Mouse (Mus musculus): Measurements from ENCODE around the gene Polk. TPM values are rescaled to one million over a fixed set of nuclear protein-coding genes. Genes with fewer than 3 reads are reported as not detected.
A peak's percentile ranks its signal among the peaks of the same experiment; 100 is the strongest.

Polk gene
- polyA plus RNA-seq, 1 experiment from 2014 or later: 9.1 TPM

GRCm38 (mm10) chr13:96570313-96571015 lies 28.1 kb upstream of the Polk start:
- Histone ChIP-seq H3K9me3 (replicated peaks; ENCODE audit: control insufficient read depth, low read length) (no peaks in the 10 kb centered on the region), H3K36me3 (replicated peaks; ENCODE audit: control insufficient read depth, insufficient read depth, low read depth, low read length) (no peaks in the 10 kb centered on the region), H3K9ac (replicated peaks; ENCODE audit: low read length) (no peak overlapping the region), H3K27ac (replicated peaks; ENCODE audit: low read depth, low read length) (no peak overlapping the region), H3K4me2 (ENCODE audit: low read depth, low read length) (no peak overlapping the region), H3K4me1 (ENCODE audit: control insufficient read depth, insufficient read depth, low read length) (no peaks in the 10 kb centered on the region), H3K4me3 (ENCODE audit: low read depth, low read length) (no peak overlapping the region), H3K27me3 (ENCODE audit: control insufficient read depth, insufficient read depth, low read length) (no peaks in the 10 kb centered on the region)
- WGBS: 52% methylated on average over 10 of the region's 10 CpGs
- DNase-seq (ENCODE audit: low spot score): no peak
- ATAC-seq (replicated peaks; ENCODE audit: insufficient number of reproducible peaks, low FRiP score, low TSS enrichment, low read depth): no peak

- no peak overlapping the region for H3K9ac ChIP-seq (replicated peaks; ENCODE audit: low read length)
- WGBS: 69% methylated on average over 6 of the region's 6 CpGs
- ATAC-seq (replicated peaks; ENCODE audit: insufficient number of reproducible peaks, low FRiP score, low TSS enrichment, low read depth): no peak
- H3K27ac ChIP-seq (replicated peaks; ENCODE audit: low read depth, low read length): no peak overlapping the region
- no peak for DNase-seq (ENCODE audit: low spot score)
- no peaks in the 10 kb centered on the region for H3K4me1 ChIP-seq (ENCODE audit: control insufficient read depth, insufficient read depth, low read length)
- no peaks in the 10 kb centered on the region for H3K27me3 ChIP-seq (ENCODE audit: control insufficient read depth, insufficient read depth, low read length)
- H3K36me3 ChIP-seq (replicated peaks; ENCODE audit: control insufficient read depth, insufficient read depth, low read depth, low read length): no peaks in the 10 kb centered on the region
- no peak overlapping the region for H3K4me3 ChIP-seq (ENCODE audit: low read depth, low read length)
- H3K9me3 ChIP-seq (replicated peaks; ENCODE audit: control insufficient read depth, low read length): no peaks in the 10 kb centered on the region
- H3K4me2 ChIP-seq (ENCODE audit: low read depth, low read length): no peak overlapping the region
These were observed 25.6 kb upstream of the Polk start for GRCm38 (mm10) chr13:96567977-96568376.

- H3K4me2 ChIP-seq (ENCODE audit: low read depth, low read length): no peak overlapping the region
- no peak overlapping the region for H3K9ac ChIP-seq (replicated peaks; ENCODE audit: low read length)
- no peaks in the 10 kb centered on the region for H3K9me3 ChIP-seq (replicated peaks; ENCODE audit: control insufficient read depth, low read length)
- no peak for DNase-seq (ENCODE audit: low spot score)
- H3K4me3 ChIP-seq (ENCODE audit: low read depth, low read length): no peak overlapping the region
- no peak overlapping the region for H3K27ac ChIP-seq (replicated peaks; ENCODE audit: low read depth, low read length)
- ATAC-seq (replicated peaks; ENCODE audit: insufficient number of reproducible peaks, low FRiP score, low TSS enrichment, low read depth): no peak
- no peaks in the 10 kb centered on the region for H3K4me1 ChIP-seq (ENCODE audit: control insufficient read depth, insufficient read depth, low read length)
- H3K27me3 ChIP-seq (ENCODE audit: control insufficient read depth, insufficient read depth, low read length): no peaks in the 10 kb centered on the region
- WGBS: 94% methylated on average over 3 of the region's 3 CpGs
- no peaks in the 10 kb centered on the region for H3K36me3 ChIP-seq (replicated peaks; ENCODE audit: control insufficient read depth, insufficient read depth, low read depth, low read length)
These were observed 12.7 kb upstream of the Polk start for GRCm38 (mm10) chr13:96555099-96555498.

GRCm38 (mm10) chr13:96547941-96548340 lies 5.6 kb upstream of the Polk start:
- no peak overlapping the region for H3K4me2 ChIP-seq (ENCODE audit: low read depth, low read length)
- ATAC-seq (replicated peaks; ENCODE audit: insufficient number of reproducible peaks, low FRiP score, low TSS enrichment, low read depth) (no peak), DNase-seq (ENCODE audit: low spot score) (no peak)
- H3K36me3 ChIP-seq (replicated peaks; ENCODE audit: control insufficient read depth, insufficient read depth, low read depth, low read length): no peaks in the 10 kb centered on the region
- no peaks in the 10 kb centered on the region for H3K27me3 ChIP-seq (ENCODE audit: control insufficient read depth, insufficient read depth, low read length)
- no peaks in the 10 kb centered on the region for H3K9me3 ChIP-seq (replicated peaks; ENCODE audit: control insufficient read depth, low read length)
- no peak overlapping the region for H3K27ac ChIP-seq (replicated peaks; ENCODE audit: low read depth, low read length)
- H3K4me3 ChIP-seq (ENCODE audit: low read depth, low read length): no peak overlapping the region
- no peaks in the 10 kb centered on the region for H3K4me1 ChIP-seq (ENCODE audit: control insufficient read depth, insufficient read depth, low read length)
- 72% methylated on average over 4 of the region's 4 CpGs for WGBS
- H3K9ac ChIP-seq (replicated peaks; ENCODE audit: low read length): no peak overlapping the region

- H3K27me3 ChIP-seq (ENCODE audit: control insufficient read depth, insufficient read depth, low read length): no peaks in the 10 kb centered on the region
- WGBS: 79% methylated on average over 1 of the region's 1 CpGs
- ATAC-seq (replicated peaks; ENCODE audit: insufficient number of reproducible peaks, low FRiP score, low TSS enrichment, low read depth): no peak
- H3K4me3 ChIP-seq (ENCODE audit: low read depth, low read length): no peak overlapping the region
- DNase-seq (ENCODE audit: low spot score): no peak
- no peaks in the 10 kb centered on the region for H3K36me3 ChIP-seq (replicated peaks; ENCODE audit: control insufficient read depth, insufficient read depth, low read depth, low read length)
- no peak overlapping the region for H3K9ac ChIP-seq (replicated peaks; ENCODE audit: low read length)
- H3K27ac ChIP-seq (replicated peaks; ENCODE audit: low read depth, low read length): no peak overlapping the region
- no peaks in the 10 kb centered on the region for H3K4me1 ChIP-seq (ENCODE audit: control insufficient read depth, insufficient read depth, low read length)
- no peaks in the 10 kb centered on the region for H3K9me3 ChIP-seq (replicated peaks; ENCODE audit: control insufficient read depth, low read length)
- H3K4me2 ChIP-seq (ENCODE audit: low read depth, low read length): no peak overlapping the region
These were observed 4.9 kb upstream of the Polk start for GRCm38 (mm10) chr13:96547250-96547649.

- 66% methylated on average over 2 of the region's 2 CpGs for WGBS
- peak; percentile 36 for DNase-seq (ENCODE audit: low spot score)
- no peak overlapping the region for H3K4me3 ChIP-seq (ENCODE audit: low read depth, low read length)
- no peak overlapping the region for H3K4me2 ChIP-seq (ENCODE audit: low read depth, low read length)
- no peaks in the 10 kb centered on the region for H3K4me1 ChIP-seq (ENCODE audit: control insufficient read depth, insufficient read depth, low read length)
- ATAC-seq (replicated peaks; ENCODE audit: insufficient number of reproducible peaks, low FRiP score, low TSS enrichment, low read depth): no peak
- H3K27ac ChIP-seq (replicated peaks; ENCODE audit: low read depth, low read length): no peak overlapping the region
- no peaks in the 10 kb centered on the region for H3K9me3 ChIP-seq (replicated peaks; ENCODE audit: control insufficient read depth, low read length)
- no peaks in the 10 kb centered on the region for H3K27me3 ChIP-seq (ENCODE audit: control insufficient read depth, insufficient read depth, low read length)
- H3K36me3 ChIP-seq (replicated peaks; ENCODE audit: control insufficient read depth, insufficient read depth, low read depth, low read length): no peaks in the 10 kb centered on the region
- H3K9ac ChIP-seq (replicated peaks; ENCODE audit: low read length): no peak overlapping the region
These were observed 2.1 kb upstream of the Polk start for GRCm38 (mm10) chr13:96544506-96544905.

- DNase-seq (ENCODE audit: low spot score) (peak; percentile 40), ATAC-seq (replicated peaks; ENCODE audit: insufficient number of reproducible peaks, low FRiP score, low TSS enrichment, low read depth) (peak; percentile 78)
- peak overlapping the region; percentile 92 for H3K9ac ChIP-seq (replicated peaks; ENCODE audit: low read length)
- H3K9me3 ChIP-seq (replicated peaks; ENCODE audit: control insufficient read depth, low read length): no peaks in the 10 kb centered on the region
- no peaks in the 10 kb centered on the region for H3K36me3 ChIP-seq (replicated peaks; ENCODE audit: control insufficient read depth, insufficient read depth, low read depth, low read length)
- peak overlapping the region; percentile 82 for H3K27ac ChIP-seq (replicated peaks; ENCODE audit: low read depth, low read length)
- WGBS: under 1% methylated on average over 58 of the region's 73 CpGs
- peak overlapping the region; percentile 93 for H3K4me3 ChIP-seq (ENCODE audit: low read depth, low read length)
- H3K27me3 ChIP-seq (ENCODE audit: control insufficient read depth, insufficient read depth, low read length): no peaks in the 10 kb centered on the region
- H3K4me1 ChIP-seq (ENCODE audit: control insufficient read depth, insufficient read depth, low read length): no peaks in the 10 kb centered on the region
- H3K4me2 ChIP-seq (ENCODE audit: low read depth, low read length): peak overlapping the region; percentile 77
These were observed 817 bp upstream of the Polk start for GRCm38 (mm10) chr13:96542901-96543891.

- ATAC-seq (replicated peaks; ENCODE audit: insufficient number of reproducible peaks, low FRiP score, low TSS enrichment, low read depth): no peak
- Histone ChIP-seq H3K4me1 (ENCODE audit: control insufficient read depth, insufficient read depth, low read length) (no peaks in the 10 kb centered on the region), H3K4me3 (ENCODE audit: low read depth, low read length) (peak overlapping the region; percentile 93; the same call in 1 of the 2 replicates)
These were observed 998 bp downstream of the Polk start for GRCm38 (mm10) chr13:96541381-96541780.

More at GRCm38 (mm10) chr13:96541381-96541780, 998 bp downstream of the Polk start:
- Histone ChIP-seq H3K36me3 (replicated peaks; ENCODE audit: control insufficient read depth, insufficient read depth, low read depth, low read length) (no peaks in the 10 kb centered on the region), H3K4me2 (ENCODE audit: low read depth, low read length) (peak overlapping the region; percentile 25; the same call in 1 of the 2 replicates), H3K27ac (replicated peaks; ENCODE audit: low read depth, low read length) (no peak overlapping the region), H3K9ac (replicated peaks; ENCODE audit: low read length) (no peak overlapping the region), H3K27me3 (ENCODE audit: control insufficient read depth, insufficient read depth, low read length) (no peaks in the 10 kb centered on the region), H3K9me3 (replicated peaks; ENCODE audit: control insufficient read depth, low read length) (no peaks in the 10 kb centered on the region)
- 54% methylated on average over 2 of the region's 2 CpGs for WGBS
- DNase-seq (ENCODE audit: low spot score): no peak

All from embryonic facial prominence, embryonic 11.5 days (tissue).